Comparison of ENCODE assay signal across 8 mouse cellular contexts in genomic region chr13:31805831-31806427, GRCm38 (mm10). TPM values are rescaled to one million over a fixed set of nuclear protein-coding genes. Genes with fewer than 3 reads are reported as not detected.
DNase-seq lines count a peak whose midpoint lies in the region; ATAC-seq and TF ChIP-seq lines count a peak whose summit lies in the region.

No protein-coding gene starts in this region.

- peak overlapping the region; percentile 85 for H3ac ChIP-seq in myocyte (ENCODE audit: control insufficient read depth, insufficient read length)

- peak overlapping the region; percentile 98 for H3K9ac ChIP-seq in kidney, embryonic 16.5 days (replicated peaks; ENCODE audit: low read length)
- peak overlapping the region; percentile 7; the same call in 1 of the 2 replicates for H3K9ac ChIP-seq in hindbrain, embryonic 15.5 days

- peak overlapping the region; percentile 99 for H3K27ac ChIP-seq in kidney, embryonic 16.5 days (ENCODE audit: low read length)
- no peak overlapping the region for H3K27ac ChIP-seq in brown adipose tissue, adult 24 weeks (replicated peaks; ENCODE audit: low read depth, low read length)
- H3K27ac ChIP-seq in hindbrain, embryonic 15.5 days (replicated peaks) = peak overlapping the region; percentile 28; the same call in 1 of the 2 replicates

- peaks cover 16% of the 10 kb centered on the region for H3K27me3 ChIP-seq in kidney, embryonic 16.5 days (ENCODE audit: insufficient read depth, low read length)
- H3K27me3 ChIP-seq in hindbrain, embryonic 15.5 days = peaks cover 54% of the 10 kb centered on the region
- no peaks in the 10 kb centered on the region for H3K27me3 ChIP-seq in myocyte (ENCODE audit: control insufficient read depth, insufficient read depth, insufficient read length)

- no peaks in the 10 kb centered on the region for H3K9me3 ChIP-seq in kidney, embryonic 16.5 days (ENCODE audit: low read length)
- H3K9me3 ChIP-seq in hindbrain, embryonic 15.5 days = no peaks in the 10 kb centered on the region

- H3K4me3 ChIP-seq in kidney, embryonic 16.5 days (ENCODE audit: low read length) = peak overlapping the region; percentile 87
- peak overlapping the region; percentile 58 for H3K4me3 ChIP-seq in brown adipose tissue, adult 24 weeks (ENCODE audit: insufficient read depth, low read depth, low read length)
- H3K4me3 ChIP-seq in hindbrain, embryonic 15.5 days = peak overlapping the region; percentile 40
- H3K4me3 ChIP-seq in myocyte = peak overlapping the region; percentile 80

- H3K79me2 ChIP-seq in myocyte (ENCODE audit: control insufficient read depth, insufficient read depth) = peaks cover 25% of the 10 kb centered on the region

- TF ChIP-seq POLR2A in myocyte (IDR thresholded peaks at IDR 0.05; ENCODE audit: insufficient read length, low read depth) = no peak

- no peaks in the 10 kb centered on the region for H3K36me3 ChIP-seq in kidney, embryonic 16.5 days (ENCODE audit: insufficient read depth, low read length)
- H3K36me3 ChIP-seq in hindbrain, embryonic 15.5 days = no peaks in the 10 kb centered on the region
- peaks cover 3% of the 10 kb centered on the region for H3K36me3 ChIP-seq in myocyte (ENCODE audit: control insufficient read depth, insufficient read depth)

- peak overlapping the region; percentile 83 for H3K4me2 ChIP-seq in kidney, embryonic 16.5 days (replicated peaks; ENCODE audit: low read depth, low read length)
- H3K4me2 ChIP-seq in hindbrain, embryonic 15.5 days = peak overlapping the region; percentile 69
- peak overlapping the region; percentile 83 for H3K4me2 ChIP-seq in myocyte (ENCODE audit: low read depth)

- 4% methylated on average over 34 of the region's 34 CpGs for WGBS in kidney, embryonic 16.5 days
- under 1% methylated on average over 34 of the region's 34 CpGs for WGBS in hindbrain, embryonic 15.5 days

- DNase-seq in kidney, postnatal 36 days = no peak
- DNase-seq in right cerebral cortex, postnatal 36 days (ENCODE audit: low spot score in 2 of 2) = no peak
- no peak for DNase-seq in frontal cortex, postnatal 10 days (ENCODE audit: low spot score in 2 of 2)
- no peak for DNase-seq in urinary bladder, postnatal 14 days (ENCODE audit: low spot score)

- ATAC-seq in kidney, embryonic 16.5 days (ENCODE audit: low FRiP score, low TSS enrichment) = peak; percentile 74
- peak; percentile 45; the same call in 1 of the 2 replicates for ATAC-seq in hindbrain, embryonic 15.5 days (ENCODE audit: low FRiP score, low read depth)

- H3K4me1 ChIP-seq in kidney, embryonic 16.5 days (ENCODE audit: insufficient read depth, low read length) = peaks cover 35% of the 10 kb centered on the region
- no peaks in the 10 kb centered on the region for H3K4me1 ChIP-seq in brown adipose tissue, adult 24 weeks (ENCODE audit: control insufficient read depth, insufficient read depth, insufficient read length, low read length)
- H3K4me1 ChIP-seq in hindbrain, embryonic 15.5 days (replicated peaks) = peaks cover 42% of the 10 kb centered on the region

TF ChIP-seq in myocyte, 11 proteins besides CTCF, POLR2A, EP300 and RAD21:
- TF ChIP-seq CEBPB (IDR thresholded peaks at IDR 0.05; ENCODE audit: insufficient read depth, poor library complexity, severe bottlenecking) (no peak), TCF12 (IDR thresholded peaks at IDR 0.05; ENCODE audit: insufficient read depth, poor library complexity, severe bottlenecking) (no peak), MYOD1 (IDR thresholded peaks at IDR 0.05; ENCODE audit: control insufficient read depth in 1 of 3, insufficient read length in 2 of 3, low read depth in 2 of 3) (no peak), MAX (IDR thresholded peaks at IDR 0.05; ENCODE audit: low read depth) (no peak)
TF ChIP-seq in myocyte: peak in this region for 0.

RNA-seq across cellular contexts. Expression of gene Foxc1, which starts 0.5 kb away (rescaled TPM):
- 2.3 and 3.3 TPM in 2 replicates for polyA plus RNA-seq in kidney, embryonic 16.5 days (2015; fragmentation: Nextera tagmentation; extraction: Ambion mirVana)
- polyA plus RNA-seq in brown adipose tissue, adult 24 weeks (2012; ENCODE audit: insufficient read depth, insufficient read length, missing spikeins) = 0.24 and 0.46 TPM in 2 replicates
- polyA plus RNA-seq in hindbrain, embryonic 15.5 days (2015; fragmentation: Nextera tagmentation; extraction: Ambion mirVana) = 1.4 and 2.0 TPM in 2 replicates
- polyA plus RNA-seq in myocyte (2012; fragmentation: generic; extraction: Trizol) = 3.4 TPM
